Mouse (Mus musculus) MEL (cell line): ENCODE results near the gene Tmem145. TPM values are rescaled to one million over a fixed set of nuclear protein-coding genes. Genes with fewer than 3 reads are reported as not detected.

Source experiments
- DNase-seq: peaks from one replicate; pipeline ENCODE4 v3.0.0; 2011; ENCODE audit warnings: low read depth, low spot score
- H3K27ac ChIP-seq: 2 replicates; pipeline ENCODE4 v1.5.1; 2012; ENCODE audit warnings: low read depth, mild to moderate bottlenecking, control low read depth, low read length, moderate library complexity; ENCODE audit not compliant: control insufficient read depth
- H3K27me3 ChIP-seq, 2 experiments: fragments of 150-350 bp in 1 of 2; sonication (generic) in 1 of 2; 2 replicates each; pipeline ENCODE4 v1.6.1; 2012; ENCODE audit warnings: low read length in 2 of 2, mild to moderate bottlenecking in 2 of 2, improper control_type of control experiment in 1 of 2, moderate library complexity in 1 of 2; ENCODE audit not compliant: insufficient read depth in 2 of 2, control insufficient read depth in 1 of 2
- H3K36me3 ChIP-seq, 2 experiments: 2 replicates each; pipeline ENCODE4 v1.6.1; 2012 to 2014; ENCODE audit warnings: low read length in 2 of 2, improper control_type of control experiment in 1 of 2, inconsistent platforms in 1 of 2, mild to moderate bottlenecking in 1 of 2; ENCODE audit not compliant: insufficient read depth in 2 of 2, control insufficient read depth in 1 of 2
- H3K4me1 ChIP-seq, 2 experiments: fragments of 150-350 bp in 1 of 2; sonication (generic) in 1 of 2; 2 replicates each; pipeline ENCODE4 v1.6.1; 2012; ENCODE audit warnings: low read length in 2 of 2, improper control_type of control experiment in 1 of 2, mild to moderate bottlenecking in 1 of 2; ENCODE audit not compliant: insufficient read depth in 2 of 2, control insufficient read depth in 1 of 2
- H3K4me3 ChIP-seq, 2 experiments: fragments of 150-350 bp in 1 of 2; sonication (generic) in 1 of 2; 2 replicates each; pipeline ENCODE4 v1.5.1; 2012; ENCODE audit warnings: low read depth in 2 of 2, low read length in 2 of 2, mild to moderate bottlenecking in 2 of 2, moderate library complexity in 2 of 2, control low read depth in 1 of 2, improper control_type of control experiment in 1 of 2; ENCODE audit not compliant: control insufficient read depth in 1 of 2, insufficient read depth in 1 of 2
- H3K79me2 ChIP-seq: 2 replicates; pipeline ENCODE4 v1.6.1; 2012; ENCODE audit warnings: mild to moderate bottlenecking, low read length, moderate library complexity; ENCODE audit not compliant: control insufficient read depth, poor library complexity, insufficient read depth
- H3K9ac ChIP-seq: 2 replicates; pipeline ENCODE4 v1.6.1; 2012; ENCODE audit warnings: low read depth, mild to moderate bottlenecking, control low read depth, low read length, moderate library complexity; ENCODE audit not compliant: control insufficient read depth, poor library complexity, severe bottlenecking
- H3K9me3 ChIP-seq: fragments of 150-350 bp; sonication (generic); replicated peaks from 2 replicates; pipeline ENCODE4 v1.6.1; 2012; ENCODE audit warnings: mild to moderate bottlenecking, low read length, improper control_type of control experiment, moderate library complexity; ENCODE audit not compliant: insufficient read depth
- CHD1 ChIP-seq: IDR thresholded peaks from 2 replicates; pipeline ENCODE4 v1.6.1; 2012; ENCODE audit warnings: low read depth, mild to moderate bottlenecking, inconsistent platforms, low read length, improper control_type of control experiment
- CHD2 ChIP-seq: IDR thresholded peaks from 2 replicates; pipeline ENCODE4 v1.6.1; 2011; ENCODE audit warnings: low read length, improper control_type of control experiment
- E2F4 ChIP-seq: IDR thresholded peaks from 2 replicates; pipeline ENCODE4 v1.6.1; 2011; ENCODE audit warnings: low read depth, low read length, improper control_type of control experiment, borderline replicate concordance
- ELF1 ChIP-seq: IDR thresholded peaks from 2 replicates; pipeline ENCODE4 v1.6.1; 2014; ENCODE audit warnings: low read depth, mild to moderate bottlenecking, inconsistent platforms, low read length, improper control_type of control experiment, moderate library complexity
- EP300 ChIP-seq, 2 experiments: IDR thresholded peaks; 2 replicates each; pipeline ENCODE4 v1.6.1; 2011; ENCODE audit warnings: improper control_type of control experiment in 2 of 2, low read length in 2 of 2, low read depth in 1 of 2, mild to moderate bottlenecking in 1 of 2
- GABPA ChIP-seq: IDR thresholded peaks from 2 replicates; pipeline ENCODE4 v1.6.1; 2012; ENCODE audit warnings: low read depth, mild to moderate bottlenecking, inconsistent platforms, low read length, improper control_type of control experiment, moderate library complexity
- HCFC1 ChIP-seq: IDR thresholded peaks from 2 replicates; pipeline ENCODE4 v1.6.1; 2012; ENCODE audit warnings: low read depth, mild to moderate bottlenecking, inconsistent platforms, low read length, improper control_type of control experiment, moderate library complexity
- MXI1 ChIP-seq: IDR thresholded peaks from 2 replicates; pipeline ENCODE4 v1.6.1; 2011; ENCODE audit warnings: mild to moderate bottlenecking, low read depth, low read length, improper control_type of control experiment
- MYC ChIP-seq: IDR thresholded peaks from 2 replicates; pipeline ENCODE4 v1.6.1; 2011; ENCODE audit warnings: low read depth, mild to moderate bottlenecking, low read length, improper control_type of control experiment, moderate library complexity
- NRF1 ChIP-seq: IDR thresholded peaks from 2 replicates; pipeline ENCODE4 v1.6.1; 2014; ENCODE audit warnings: low read depth, mild to moderate bottlenecking, inconsistent platforms, low read length, improper control_type of control experiment, moderate library complexity; ENCODE audit not compliant: poor library complexity, insufficient read depth, severe bottlenecking
- POLR2AphosphoS2 ChIP-seq: IDR thresholded peaks from 2 replicates; pipeline ENCODE4 v1.6.1; 2011; ENCODE audit warnings: low read length, improper control_type of control experiment
- RAD21 ChIP-seq: IDR thresholded peaks from 2 replicates; pipeline ENCODE4 v1.6.1; 2011; ENCODE audit warnings: mild to moderate bottlenecking, low read depth, low read length, improper control_type of control experiment
- RCOR1 ChIP-seq: IDR thresholded peaks from 2 replicates; pipeline ENCODE4 v1.6.1; 2012; ENCODE audit warnings: low read depth, mild to moderate bottlenecking, inconsistent platforms, low read length, improper control_type of control experiment
- TBP ChIP-seq: IDR thresholded peaks from 2 replicates; pipeline ENCODE4 v1.8.0; 2011; ENCODE audit warnings: low read depth, low read length, improper control_type of control experiment
- TCF12 ChIP-seq: IDR thresholded peaks from 2 replicates; pipeline ENCODE4 v1.6.1; 2014; ENCODE audit warnings: low read depth, mild to moderate bottlenecking, inconsistent platforms, low read length, improper control_type of control experiment, moderate library complexity
- UBTF ChIP-seq: IDR thresholded peaks from 2 replicates; pipeline ENCODE4 v1.6.1; 2012; ENCODE audit warnings: low read depth, mild to moderate bottlenecking, inconsistent platforms, low read length, improper control_type of control experiment, moderate library complexity, borderline replicate concordance; ENCODE audit not compliant: insufficient read depth
- USF1 ChIP-seq: IDR thresholded peaks from 2 replicates; pipeline ENCODE4 v1.6.1; 2014; ENCODE audit warnings: low read depth, mild to moderate bottlenecking, inconsistent platforms, low read length, improper control_type of control experiment, moderate library complexity
- polyA plus RNA-seq, 2 experiments: library from polyadenylated mRNA; stranded (reverse) in 1 of 2; unstranded in 1 of 2; fragments of >175 nt in 1 of 2; fragments of >200 nt in 1 of 2; gene quantifications; 2 replicates each; pipeline versions ENCODE4 v1.2.1 to v1.2.4; 2012; ENCODE audit warnings: low replicate concordance in 2 of 2, low read depth in 1 of 2; ENCODE audit not compliant: insufficient read length in 2 of 2, insufficient read depth in 1 of 2, missing spikeins in 1 of 2
- total RNA-seq: library from RNA; depleted of rRNA; stranded (reverse); fragments of 300-350 nt; gene quantifications from 2 replicates; pipeline ENCODE4 v1.2.3, GENCODE M21; 2012

Tmem145 gene
- total and polyA plus RNA-seq, 3 experiments = not detected

- DNase-seq = no peak
- no peak overlapping the region for H3K4me3 ChIP-seq
- peaks cover 1% of the 10 kb centered on the region in 2 experiments; a peak in 1 of 4 replicates for H3K27me3 ChIP-seq
- H3K36me3 ChIP-seq = peaks cover 0 to 1% of the 10 kb centered on the region in 2 experiments; a peak in 1 of 4 replicates
- H3K79me2 ChIP-seq = no peaks in the 10 kb centered on the region
- H3K9me3 ChIP-seq = no peaks in the 10 kb centered on the region
- no peak overlapping the region for H3K9ac ChIP-seq
- TF ChIP-seq EP300 (IDR thresholded peaks at IDR 0.05; ENCODE audit: low read depth in 1 of 2, low read length in 2 of 2) = no peak
- no peak for TF ChIP-seq NRF1
- no peak for TF ChIP-seq CHD2
- no peak for TF ChIP-seq MXI1
- H3K4me1 ChIP-seq = peaks cover 0 to 2% of the 10 kb centered on the region in 2 experiments; a peak in 1 of 4 replicates
- H3K27ac ChIP-seq = no peak overlapping the region
Observed at GRCm38 (mm10) chr7:25303685-25304006, 2.3 kb upstream of the Tmem145 start.

DNA sequence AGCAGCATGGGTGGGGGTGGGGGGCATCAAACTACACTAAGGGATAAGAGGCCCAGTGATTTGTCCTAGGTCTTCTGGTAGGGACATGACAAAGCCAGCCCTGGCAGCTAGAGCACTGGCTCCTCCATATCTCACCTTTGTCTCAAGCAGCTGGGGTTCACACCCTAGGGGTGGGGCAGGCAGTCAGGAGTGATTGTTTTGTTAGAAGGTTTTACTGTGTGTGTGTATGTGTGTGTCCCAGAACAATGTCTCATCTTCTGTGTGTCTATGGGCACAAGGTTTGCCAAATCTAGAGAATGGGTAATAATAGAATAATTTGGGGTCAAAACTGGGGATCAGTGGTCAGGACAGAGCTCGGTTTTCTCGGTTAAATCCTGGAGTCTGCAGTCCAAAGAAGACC is 425 bp upstream of the Tmem145 start:
- TF ChIP-seq TBP (no peak), RCOR1 (no peak), EP300 (IDR thresholded peaks at IDR 0.05; ENCODE audit: low read depth in 1 of 2, low read length in 2 of 2) (no peak), ELF1 (no peak), POLR2AphosphoS2 (no peak), E2F4 (no peak), MYC (no peak), CHD1 (no peak), TCF12 (no peak), CHD2 (no peak), GABPA (no peak), USF1 (no peak), UBTF (no peak), RAD21 (no peak), HCFC1 (no peak)
- no peak overlapping the region for H3K9ac ChIP-seq
- H3K4me3 ChIP-seq = no peak overlapping the region
- no peak for DNase-seq
- H3K36me3 ChIP-seq = no peaks in the 10 kb centered on the region
- H3K9me3 ChIP-seq = no peaks in the 10 kb centered on the region
- no peak overlapping the region for H3K27ac ChIP-seq
- H3K79me2 ChIP-seq = no peaks in the 10 kb centered on the region
- H3K4me1 ChIP-seq = no peaks in the 10 kb centered on the region
- H3K27me3 ChIP-seq = peaks cover 1 to 2% of the 10 kb centered on the region in 2 experiments; a peak in 2 of 4 replicates
